Comparison of ENCODE assay signal across 22 mouse cellular contexts in genomic region chr9:37067473-37067830, GRCm38 (mm10).
DNase-seq lines count a peak whose midpoint lies in the region; ATAC-seq and TF ChIP-seq lines count a peak whose summit lies in the region.
"Had no signal": no experiment of that assay in that cellular context is flagged by ENCODE, and none has a peak within 500 bp of the region (broad histone marks: within the 10 kb centered on the region; RNA-seq: fewer than 3 reads in every experiment).

No protein-coding gene starts in this region.

- DNase-seq in forebrain, embryonic 11.5 days (ENCODE audit: low spot score) = no peak
- DNase-seq in lung, postnatal 0 days (ENCODE audit: low spot score) = peak; percentile 32
- DNase-seq in lung, postnatal 25 days (ENCODE audit: low spot score) = no peak
- peak; percentile 67 for DNase-seq in hindbrain, embryonic 14.5 days (ENCODE audit: low spot score)
- DNase-seq in midbrain, postnatal 0 days (ENCODE audit: low spot score) = peak; percentile 57
- DNase-seq in heart, postnatal 36 days = no peak
- DNase-seq: adrenal gland, postnatal 10 days; cerebellum, adult 11 months; cerebellum, postnatal 14 days; embryo, embryonic 11 days; kidney, adult 18-20 months; lung, adult 18-20 months; right cerebral cortex, postnatal 4 days; thymus, adult 2 months had no signal

- H3K9ac ChIP-seq in forebrain, embryonic 12.5 days = no peak overlapping the region
- no peak overlapping the region for H3K9ac ChIP-seq in forebrain, embryonic 11.5 days (ENCODE audit: low read length)
- H3K9ac ChIP-seq in lung, postnatal 0 days (replicated peaks; ENCODE audit: low read depth) = no peak overlapping the region
- H3K9ac ChIP-seq in hindbrain, embryonic 14.5 days = no peak overlapping the region
- H3K9ac ChIP-seq in midbrain, postnatal 0 days (replicated peaks; ENCODE audit: low read length, poor library complexity, severe bottlenecking) = no peak overlapping the region

- H3K36me3 ChIP-seq in forebrain, embryonic 12.5 days (replicated peaks) = no peaks in the 10 kb centered on the region
- H3K36me3 ChIP-seq in forebrain, embryonic 11.5 days (ENCODE audit: control insufficient read depth, insufficient read depth, low read length) = no peaks in the 10 kb centered on the region
- H3K36me3 ChIP-seq in lung, postnatal 0 days (ENCODE audit: insufficient read depth, low read length) = no peaks in the 10 kb centered on the region
- H3K36me3 ChIP-seq in hindbrain, embryonic 14.5 days (replicated peaks; ENCODE audit: control insufficient read depth, insufficient read depth) = no peaks in the 10 kb centered on the region
- no peaks in the 10 kb centered on the region for H3K36me3 ChIP-seq in midbrain, postnatal 0 days (ENCODE audit: insufficient read depth, low read length)
- H3K36me3 ChIP-seq: heart, embryonic 10.5 days; limb, embryonic 10.5 days had no signal

- no peaks in the 10 kb centered on the region for H3K27me3 ChIP-seq in forebrain, embryonic 12.5 days
- no peaks in the 10 kb centered on the region for H3K27me3 ChIP-seq in forebrain, embryonic 11.5 days (ENCODE audit: control insufficient read depth, insufficient read depth, low read length)
- no peaks in the 10 kb centered on the region for H3K27me3 ChIP-seq in lung, postnatal 0 days (replicated peaks; ENCODE audit: insufficient read depth, low read length)
- no peaks in the 10 kb centered on the region for H3K27me3 ChIP-seq in hindbrain, embryonic 14.5 days (ENCODE audit: control insufficient read depth, insufficient read depth, low read length)
- no peaks in the 10 kb centered on the region for H3K27me3 ChIP-seq in midbrain, postnatal 0 days (ENCODE audit: insufficient read depth, low read length)

- intact Hi-C loops in heart, postnatal 36 days (cut with DNase I) = no loop called here

- no peak overlapping the region for H3K4me3 ChIP-seq in forebrain, embryonic 12.5 days (replicated peaks)
- no peak overlapping the region for H3K4me3 ChIP-seq in forebrain, embryonic 11.5 days (ENCODE audit: low read depth, low read length)
- H3K4me3 ChIP-seq in lung, postnatal 0 days (ENCODE audit: low read depth, low read length) = no peak overlapping the region
- H3K4me3 ChIP-seq in hindbrain, embryonic 14.5 days (replicated peaks; ENCODE audit: low read length) = no peak overlapping the region
- no peak overlapping the region for H3K4me3 ChIP-seq in midbrain, postnatal 0 days (ENCODE audit: low read depth, low read length)
- H3K4me3 ChIP-seq: heart, embryonic 10.5 days; limb, embryonic 10.5 days had no signal

- 48% methylated on average over 5 of the region's 5 CpGs for WGBS in forebrain, embryonic 12.5 days
- WGBS in forebrain, embryonic 11.5 days = 63% methylated on average over 5 of the region's 5 CpGs
- 68% methylated on average over 5 of the region's 5 CpGs for WGBS in lung, postnatal 0 days
- 56% methylated on average over 5 of the region's 5 CpGs for WGBS in hindbrain, embryonic 14.5 days
- 68% methylated on average over 5 of the region's 5 CpGs for WGBS in midbrain, postnatal 0 days

- H3K4me1 ChIP-seq in forebrain, embryonic 12.5 days = peaks cover 37% of the 10 kb centered on the region
- H3K4me1 ChIP-seq in forebrain, embryonic 11.5 days (replicated peaks; ENCODE audit: control insufficient read depth, insufficient read depth, low read length) = peaks cover 10% of the 10 kb centered on the region
- H3K4me1 ChIP-seq in lung, postnatal 0 days (ENCODE audit: insufficient read depth, low read depth, low read length) = no peaks in the 10 kb centered on the region
- H3K4me1 ChIP-seq in hindbrain, embryonic 14.5 days (replicated peaks; ENCODE audit: control insufficient read depth, insufficient read depth, low read length) = peaks cover 36% of the 10 kb centered on the region
- no peaks in the 10 kb centered on the region for H3K4me1 ChIP-seq in midbrain, postnatal 0 days (ENCODE audit: insufficient read depth, low read length)
- H3K4me1 ChIP-seq: heart, embryonic 10.5 days had no signal

- ATAC-seq in forebrain, embryonic 12.5 days (ENCODE audit: low FRiP score) = no peak
- ATAC-seq in forebrain, embryonic 11.5 days (replicated peaks; ENCODE audit: low FRiP score) = no peak
- no peak for ATAC-seq in lung, postnatal 0 days
- ATAC-seq in hindbrain, embryonic 14.5 days (ENCODE audit: low FRiP score) = peak; percentile 61
- no peak for ATAC-seq in midbrain, postnatal 0 days (ENCODE audit: low FRiP score)
- ATAC-seq in cerebellum, adult (ENCODE audit: insufficient number of reproducible peaks, low FRiP score, low TSS enrichment) = no peak
- ATAC-seq: Patski had no signal

- no peaks in the 10 kb centered on the region for H3K9me3 ChIP-seq in forebrain, embryonic 12.5 days
- H3K9me3 ChIP-seq in forebrain, embryonic 11.5 days (ENCODE audit: control insufficient read depth, low read length) = no peaks in the 10 kb centered on the region
- no peaks in the 10 kb centered on the region for H3K9me3 ChIP-seq in lung, postnatal 0 days (ENCODE audit: low read length)
- no peaks in the 10 kb centered on the region for H3K9me3 ChIP-seq in hindbrain, embryonic 14.5 days (ENCODE audit: control insufficient read depth, low read length)
- no peaks in the 10 kb centered on the region for H3K9me3 ChIP-seq in midbrain, postnatal 0 days (ENCODE audit: low read length)
- H3K9me3 ChIP-seq: heart, embryonic 10.5 days; limb, embryonic 10.5 days had no signal

- 0 out of 2 replicates have a peak overlapping the region, but pooled peaks have one; percentile 11 for H3K4me2 ChIP-seq in forebrain, embryonic 12.5 days
- no peak overlapping the region for H3K4me2 ChIP-seq in forebrain, embryonic 11.5 days (ENCODE audit: low read depth, low read length, severe bottlenecking)
- H3K4me2 ChIP-seq in lung, postnatal 0 days (replicated peaks; ENCODE audit: low read depth, low read length) = no peak overlapping the region
- H3K4me2 ChIP-seq in hindbrain, embryonic 14.5 days (replicated peaks) = 0 out of 2 replicates have a peak overlapping the region, but pooled peaks have one; percentile 9
- no peak overlapping the region for H3K4me2 ChIP-seq in midbrain, postnatal 0 days (ENCODE audit: low read depth, low read length, poor library complexity, severe bottlenecking)
- H3K4me2 ChIP-seq: liver, embryonic 11.5 days had no signal

- H3K27ac ChIP-seq in forebrain, embryonic 12.5 days = peak overlapping the region; percentile 65
- H3K27ac ChIP-seq in forebrain, embryonic 11.5 days (ENCODE audit: low read depth, low read length) = no peak overlapping the region
- no peak overlapping the region for H3K27ac ChIP-seq in lung, postnatal 0 days (ENCODE audit: low read length)
- H3K27ac ChIP-seq in hindbrain, embryonic 14.5 days = peak overlapping the region; percentile 78
- no peak overlapping the region for H3K27ac ChIP-seq in midbrain, postnatal 0 days (ENCODE audit: low read depth, low read length)
- H3K27ac ChIP-seq: heart, embryonic 10.5 days; kidney, postnatal 0 days; limb, embryonic 10.5 days; macrophage had no signal

- TF ChIP-seq CTCF in lung, postnatal 0 days (IDR thresholded peaks at IDR 0.05) = no peak
- no peak for TF ChIP-seq CTCF in midbrain, postnatal 0 days (IDR thresholded peaks at IDR 0.05)

- TF ChIP-seq EP300 in lung, postnatal 0 days (IDR thresholded peaks at IDR 0.05) = no peak

Comparison
In these comparisons a context has a peak if more than half of its experiments do, and no peak if none do; other contexts are left out.
1. H3K27ac ChIP-seq: peak in forebrain, embryonic 12.5 days (single experiment) and hindbrain, embryonic 14.5 days (single experiment); none in forebrain, embryonic 11.5 days (single experiment), lung, postnatal 0 days (single experiment) and midbrain, postnatal 0 days (single experiment).
2. H3K4me2 ChIP-seq: peak in forebrain, embryonic 12.5 days (single experiment) and hindbrain, embryonic 14.5 days (single experiment); none in forebrain, embryonic 11.5 days (single experiment), lung, postnatal 0 days (single experiment) and midbrain, postnatal 0 days (single experiment).
3. DNase-seq: peak in lung, postnatal 0 days (single experiment), hindbrain, embryonic 14.5 days (single experiment) and midbrain, postnatal 0 days (single experiment); none in forebrain, embryonic 11.5 days (single experiment), lung, postnatal 25 days (single experiment) and heart, postnatal 36 days (0 of 2).